17 mouse cellular contexts compared by ENCODE assay signal in the genomic region with DNA sequence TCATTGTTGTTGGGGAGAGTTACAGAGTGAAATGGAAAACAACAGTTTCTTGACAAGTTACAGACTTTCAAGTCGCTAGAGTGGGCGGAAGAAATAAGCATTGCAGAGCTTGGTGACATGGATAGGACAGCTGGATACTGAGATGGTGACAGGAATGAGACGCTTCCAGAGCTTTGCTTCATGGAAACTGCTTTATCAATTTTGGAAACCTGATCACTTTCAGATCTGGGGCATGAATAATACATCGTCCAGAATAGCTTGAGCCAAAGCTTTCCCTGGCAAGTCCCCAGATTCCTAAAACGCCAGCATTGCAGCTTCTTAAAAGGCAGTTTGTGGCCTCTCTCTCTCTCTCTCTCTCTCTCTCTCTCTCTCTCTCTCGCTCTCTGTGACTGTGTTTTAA.
DNase-seq lines count a peak whose midpoint lies in the region; ATAC-seq and TF ChIP-seq lines count a peak whose summit lies in the region.
"Had no signal": no experiment of that assay in that cellular context is flagged by ENCODE, and none has a peak within 500 bp of the region (broad histone marks: within the 10 kb centered on the region; RNA-seq: fewer than 3 reads in every experiment).

No protein-coding gene starts in this region.

- H3K9me3 ChIP-seq in lung, postnatal 0 days (ENCODE audit: low read length), result no peaks in the 10 kb centered on the region
- H3K9me3 ChIP-seq in midbrain, embryonic 11.5 days (ENCODE audit: control insufficient read depth, low read length), result no peaks in the 10 kb centered on the region
- H3K9me3 ChIP-seq: limb, embryonic 13.5 days; midbrain, embryonic 12.5 days had no signal

- 0 out of 2 replicates have a peak overlapping the region, but pooled peaks have one; percentile 8 for H3K4me2 ChIP-seq in lung, postnatal 0 days (replicated peaks; ENCODE audit: low read depth, low read length)
- no peak overlapping the region for H3K4me2 ChIP-seq in midbrain, embryonic 11.5 days
- H3K4me2 ChIP-seq: limb, embryonic 13.5 days; midbrain, embryonic 12.5 days had no signal

- no peaks in the 10 kb centered on the region for H3K4me1 ChIP-seq in lung, postnatal 0 days (ENCODE audit: insufficient read depth, low read depth, low read length)
- H3K4me1 ChIP-seq in midbrain, embryonic 11.5 days (ENCODE audit: control insufficient read depth, insufficient read depth, low read length), result no peaks in the 10 kb centered on the region
- H3K4me1 ChIP-seq: limb, embryonic 13.5 days; midbrain, embryonic 12.5 days had no signal

- no peaks in the 10 kb centered on the region for H3K36me3 ChIP-seq in lung, postnatal 0 days (ENCODE audit: insufficient read depth, low read length)
- no peaks in the 10 kb centered on the region for H3K36me3 ChIP-seq in midbrain, embryonic 11.5 days (ENCODE audit: control insufficient read depth, insufficient read depth, low read length)
- H3K36me3 ChIP-seq: limb, embryonic 13.5 days; midbrain, embryonic 12.5 days had no signal

- no peak for TF ChIP-seq CTCF in lung, postnatal 0 days (IDR thresholded peaks at IDR 0.05)

- DNase-seq in heart, postnatal 4 days, result peak; percentile 13
- no peak for DNase-seq in heart, adult 11 months
- DNase-seq in lung, postnatal 0 days (ENCODE audit: low spot score), result no peak
- DNase-seq in lung, postnatal 36 days, result no peak
- peak; percentile 36 to 54 for DNase-seq in frontal cortex, postnatal 36 days (ENCODE audit: low spot score in 2 of 2)
- DNase-seq in layer of hippocampus, adult 9-11 months, result peak; percentile 51
- DNase-seq in midbrain, embryonic 11.5 days (ENCODE audit: low spot score, missing footprints), result no peak
- no peak for DNase-seq in kidney, postnatal 14 days
- DNase-seq: adrenal gland, postnatal 36 days; cerebellum, adult 11 months; kidney, postnatal 25 days; liver, postnatal 0 days; thymus, postnatal 25 days had no signal

- H3K27me3 ChIP-seq in lung, postnatal 0 days (replicated peaks; ENCODE audit: insufficient read depth, low read length), result no peaks in the 10 kb centered on the region
- no peaks in the 10 kb centered on the region for H3K27me3 ChIP-seq in midbrain, embryonic 11.5 days (ENCODE audit: control insufficient read depth, insufficient read depth, low read length)
- H3K27me3 ChIP-seq: limb, embryonic 13.5 days; midbrain, embryonic 12.5 days had no signal

- 42% methylated on average over 6 of the region's 6 CpGs for WGBS in lung, postnatal 0 days
- 79% methylated on average over 6 of the region's 6 CpGs for WGBS in midbrain, embryonic 11.5 days

- no peak for ATAC-seq in lung, postnatal 0 days
- no peak for ATAC-seq in midbrain, embryonic 11.5 days (ENCODE audit: low FRiP score)
- ATAC-seq: activated CD4-positive, CD25-positive, alpha-beta regulatory T cell, adult 4 months; intestine, postnatal 0 days; liver, postnatal 0 days had no signal

- H3K4me3 ChIP-seq in lung, postnatal 0 days (ENCODE audit: low read depth, low read length), result no peak overlapping the region
- H3K4me3 ChIP-seq in midbrain, embryonic 11.5 days (ENCODE audit: low read depth, low read length), result no peak overlapping the region
- H3K4me3 ChIP-seq: limb, embryonic 13.5 days; midbrain, embryonic 12.5 days had no signal

- no peak for TF ChIP-seq EP300 in lung, postnatal 0 days (IDR thresholded peaks at IDR 0.05)

- no peak overlapping the region for H3K27ac ChIP-seq in lung, postnatal 0 days (ENCODE audit: low read length)
- no peak overlapping the region for H3K27ac ChIP-seq in midbrain, embryonic 11.5 days (ENCODE audit: low read depth, low read length)
- H3K27ac ChIP-seq: limb, embryonic 13.5 days; midbrain, embryonic 12.5 days had no signal

- no peak overlapping the region for H3K9ac ChIP-seq in lung, postnatal 0 days (replicated peaks; ENCODE audit: low read depth)
- H3K9ac ChIP-seq in midbrain, embryonic 11.5 days (ENCODE audit: low read length), result no peak overlapping the region
- H3K9ac ChIP-seq: limb, embryonic 13.5 days; liver, postnatal 0 days; midbrain, embryonic 12.5 days had no signal

Comparison
In these comparisons a context has a peak if more than half of its experiments do, and no peak if none do; other contexts are left out.
1. DNase-seq: peak in heart, postnatal 4 days (single experiment), frontal cortex, postnatal 36 days (2 of 2) and layer of hippocampus, adult 9-11 months (single experiment); none in heart, adult 11 months (single experiment), lung, postnatal 0 days (single experiment), lung, postnatal 36 days (single experiment), midbrain, embryonic 11.5 days (single experiment) and kidney, postnatal 14 days (single experiment).